Mouse (Mus musculus): Measurements from ENCODE around the gene Gm14085.

- TF ChIP-seq GATA1 (IDR thresholded peaks at IDR 0.05; ENCODE audit: low read length) (no peak), TAL1 (IDR thresholded peaks at IDR 0.05; ENCODE audit: low read length) (no peak)
Measured at GRCm38 (mm10) chr2:122533378-122533777, 48.6 kb downstream of the Gm14085 start.

Measured in erythroblast, embryonic 14.5 days (primary cell).